Mouse (Mus musculus): ENCODE results near the gene Pop4.

DNA sequence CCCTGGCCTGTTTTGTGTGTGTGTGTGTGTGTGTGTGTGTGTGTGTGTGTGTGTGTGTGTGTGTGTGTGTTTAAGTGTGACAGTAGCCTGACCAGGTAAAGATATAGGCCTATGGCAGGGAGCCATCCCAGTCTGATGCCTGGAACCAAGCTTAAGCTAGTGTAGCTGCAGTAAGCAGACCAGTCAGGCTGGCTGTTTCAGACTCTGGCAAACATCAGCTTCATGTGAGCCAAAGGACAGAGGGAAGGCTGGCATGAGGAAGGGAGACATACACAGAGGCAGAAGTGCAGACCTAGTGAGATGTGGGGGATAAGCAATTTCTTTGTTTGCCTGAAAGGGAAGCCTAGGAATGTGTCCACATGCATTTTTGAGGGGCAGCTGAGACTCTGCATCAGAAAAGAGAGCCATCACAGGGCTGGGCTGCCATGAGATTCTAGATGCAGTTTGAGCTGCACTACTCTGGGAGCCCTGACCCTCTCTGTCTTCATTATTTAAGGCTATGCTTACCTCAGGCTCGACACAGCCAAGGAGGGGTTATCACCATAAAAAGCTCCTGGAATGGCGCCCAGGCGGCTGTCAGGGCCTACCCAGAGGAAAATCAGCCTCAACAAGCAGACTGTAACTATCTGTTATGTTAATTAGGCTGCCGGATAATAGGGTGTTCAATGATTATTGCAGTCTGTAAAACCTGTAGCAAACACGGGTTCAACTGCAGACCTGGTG, 19.6 kb downstream of the Pop4 start:
- TF ChIP-seq ZNF384 (IDR thresholded peaks at IDR 0.05; ENCODE audit: low read depth, low read length): no peak
- no peak for TF ChIP-seq MAFK (IDR thresholded peaks at IDR 0.05; ENCODE audit: insufficient read depth, low read depth, low read length)
- no peak for TF ChIP-seq ZC3H11A (IDR thresholded peaks at IDR 0.05; ENCODE audit: borderline replicate concordance, low read depth, low read length)

All from ES-E14 (cell line).